Mouse (Mus musculus): ENCODE results near the gene Wrap53.
A peak's percentile ranks its signal among the peaks of the same experiment; 100 is the strongest.
"Not testable (repeated sequence)": the region's sequence is repeated elsewhere in the genome, so short reads cannot be mapped to it uniquely, and the experiment has no call there.

Gene Wrap53

GRCm38 (mm10) chr11:69580091-69580514 is at the start of gene Wrap53, which contains the start of gene Trp53:
TSS of gene Wrap53 (minus strand) at chr11:69580255.
TSS of gene Trp53 (plus strand) at chr11:69580359.
- DNase-seq (ENCODE audit: low spot score in 2 of 2), result peak; percentile 89 to 91

- no peak for DNase-seq (ENCODE audit: low spot score in 2 of 2)
Measured at GRCm38 (mm10) chr11:69629802-69630201, 49.7 kb upstream of the Wrap53 start.

GRCm38 (mm10) chr11:69628286-69628685 is 48.2 kb upstream of the Wrap53 start:
- peak; percentile 63 to 83 for DNase-seq (ENCODE audit: low spot score in 2 of 2)

- not testable (repeated sequence) for DNase-seq (ENCODE audit: low spot score in 2 of 2)
Measured at GRCm38 (mm10) chr11:69624339-69624738, 44.3 kb upstream of the Wrap53 start.

GRCm38 (mm10) chr11:69623006-69623405 is 43.0 kb upstream of the Wrap53 start:
- no peak for DNase-seq (ENCODE audit: low spot score in 2 of 2)

GRCm38 (mm10) chr11:69622406-69622805 is 42.4 kb upstream of the Wrap53 start:
- no peak for DNase-seq (ENCODE audit: low spot score in 2 of 2)

- peak; percentile 37 to 42 for DNase-seq (ENCODE audit: low spot score in 2 of 2)
Measured at GRCm38 (mm10) chr11:69621571-69622268, 41.7 kb upstream of the Wrap53 start, which contains the start of gene Sat2. TSS of gene Sat2 (plus strand) at chr11:69622024.

- no peak for DNase-seq (ENCODE audit: low spot score in 2 of 2)
Measured at GRCm38 (mm10) chr11:69620394-69621081, 40.5 kb upstream of the Wrap53 start.

- no peak for DNase-seq (ENCODE audit: low spot score in 2 of 2)
Measured at GRCm38 (mm10) chr11:69617805-69618204, 37.8 kb upstream of the Wrap53 start, which contains the start of gene Shbg. TSS of gene Shbg (minus strand) at chr11:69617905.

GRCm38 (mm10) chr11:69616781-69617180 is 36.7 kb upstream of the Wrap53 start:
- DNase-seq (ENCODE audit: low spot score in 2 of 2), result no peak

GRCm38 (mm10) chr11:69614257-69614588 is 34.2 kb upstream of the Wrap53 start:
- not testable (repeated sequence) for DNase-seq (ENCODE audit: low spot score in 2 of 2)

GRCm38 (mm10) chr11:69613553-69614256 is 33.6 kb upstream of the Wrap53 start:
- DNase-seq (ENCODE audit: low spot score in 2 of 2), result peak; percentile 76 to 78

- DNase-seq (ENCODE audit: low spot score in 2 of 2), result no peak
Measured at GRCm38 (mm10) chr11:69610899-69611298, 30.8 kb upstream of the Wrap53 start.

- no peak for DNase-seq (ENCODE audit: low spot score in 2 of 2)
Measured at GRCm38 (mm10) chr11:69609416-69609815, 29.4 kb upstream of the Wrap53 start.

- DNase-seq (ENCODE audit: low spot score in 2 of 2), result no peak
Measured at GRCm38 (mm10) chr11:69608525-69608924, 28.5 kb upstream of the Wrap53 start.

GRCm38 (mm10) chr11:69606832-69607231 is 26.8 kb upstream of the Wrap53 start:
- no peak for DNase-seq (ENCODE audit: low spot score in 2 of 2)

GRCm38 (mm10) chr11:69606491-69606795 is 26.4 kb upstream of the Wrap53 start:
- no peak for DNase-seq (ENCODE audit: low spot score in 2 of 2)

GRCm38 (mm10) chr11:69605726-69606490 is 25.9 kb upstream of the Wrap53 start, which contains the start of gene Atp1b2:
TSS of gene Atp1b2 (minus strand) at chr11:69605942.
- peak; percentile 74 to 77 for DNase-seq (ENCODE audit: low spot score in 2 of 2)

- no peak for DNase-seq (ENCODE audit: low spot score in 2 of 2)
Measured at GRCm38 (mm10) chr11:69604795-69605664, 25.0 kb upstream of the Wrap53 start.

GRCm38 (mm10) chr11:69604347-69604746 is 24.3 kb upstream of the Wrap53 start:
- no peak for DNase-seq (ENCODE audit: low spot score in 2 of 2)

GRCm38 (mm10) chr11:69603516-69603915 is 23.5 kb upstream of the Wrap53 start:
- DNase-seq (ENCODE audit: low spot score in 2 of 2), result no peak
